Mouse (Mus musculus): Measurements from ENCODE around the gene Sgce.

DNA sequence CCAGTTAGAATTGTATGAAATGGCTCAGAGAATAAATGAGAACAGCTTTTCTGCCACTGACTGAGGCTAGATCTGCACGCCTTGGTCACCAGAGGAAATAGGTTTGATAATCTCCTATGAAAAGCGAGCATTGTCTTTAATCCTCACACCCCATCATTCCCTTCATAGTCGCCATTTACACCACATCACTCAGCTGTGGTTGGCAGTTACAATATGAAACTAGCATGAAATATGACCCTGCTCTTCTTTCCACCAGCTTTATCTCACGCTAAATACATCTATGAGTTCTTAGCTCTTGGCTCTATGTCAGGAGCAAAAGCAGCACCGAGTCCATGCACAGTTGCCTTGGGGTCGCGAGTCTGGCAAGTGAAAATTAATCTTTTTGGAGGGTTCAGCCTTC lies 43.1 kb downstream of the Sgce start:
- TF ChIP-seq CTCF (IDR thresholded peaks at IDR 0.05; ENCODE audit: control insufficient read depth, insufficient read depth, insufficient replicate concordance, low read depth, low read length) (no peak), POLR2A (IDR thresholded peaks at IDR 0.05; ENCODE audit: control insufficient read depth, low read depth, low read length) (no peak)

Data from testis, adult 2 months (tissue).